Mouse (Mus musculus): ENCODE data around the gene Svip.

Svip gene

GRCm38 (mm10) chr7:51962219-51962952 is 43.4 kb downstream of the Svip start:
- in situ Hi-C loops (cut with MboI), result no loop called here

- in situ Hi-C loops (cut with MboI), result no loop called here
These were observed 45.0 kb downstream of the Svip start for GRCm38 (mm10) chr7:51960698-51961374.

- in situ Hi-C loops (cut with MboI), result no loop called here
These were observed 48.1 kb downstream of the Svip start for GRCm38 (mm10) chr7:51957766-51958165.

GRCm38 (mm10) chr7:51955424-51956041 is 50.3 kb downstream of the Svip start:
- in situ Hi-C loops (cut with MboI), result no loop called here
